Mouse (Mus musculus) 416B (cell line): ENCODE measurements around the gene Rpain.

Experiments
- DNase-seq: peaks from one replicate; pipeline ENCODE4 v3.0.0; 2011; ENCODE audit warnings: low read depth

The Rpain gene

GRCm38 (mm10) chr11:70969821-70970559 is at the start of gene Rpain, which contains the start of gene Nup88:
TSS of gene Rpain (plus strand) at chr11:70970213.
TSS of gene Nup88 (minus strand) at chr11:70969973.
- DNase-seq: peak; percentile 98

DNA sequence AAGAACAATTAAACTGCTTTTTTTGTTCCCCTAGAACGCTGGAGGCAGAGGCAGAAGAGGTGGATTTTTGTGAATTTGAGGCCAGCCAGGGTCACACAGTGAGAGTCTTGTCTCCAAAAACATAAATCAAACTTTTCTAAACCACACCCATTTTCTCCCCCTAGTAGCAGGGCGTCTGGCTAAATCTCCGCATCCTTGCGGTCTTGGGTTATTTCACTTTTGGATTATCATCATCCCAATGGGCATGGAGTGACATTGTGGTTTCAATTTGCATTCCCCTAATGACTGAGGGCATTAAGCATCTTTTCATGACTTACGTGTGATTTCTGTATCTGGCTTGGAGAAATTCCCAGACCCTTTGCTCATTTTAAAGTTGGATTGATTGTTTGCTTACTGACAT is 38.6 kb upstream of the Rpain start:
- DNase-seq: no peak

DNA sequence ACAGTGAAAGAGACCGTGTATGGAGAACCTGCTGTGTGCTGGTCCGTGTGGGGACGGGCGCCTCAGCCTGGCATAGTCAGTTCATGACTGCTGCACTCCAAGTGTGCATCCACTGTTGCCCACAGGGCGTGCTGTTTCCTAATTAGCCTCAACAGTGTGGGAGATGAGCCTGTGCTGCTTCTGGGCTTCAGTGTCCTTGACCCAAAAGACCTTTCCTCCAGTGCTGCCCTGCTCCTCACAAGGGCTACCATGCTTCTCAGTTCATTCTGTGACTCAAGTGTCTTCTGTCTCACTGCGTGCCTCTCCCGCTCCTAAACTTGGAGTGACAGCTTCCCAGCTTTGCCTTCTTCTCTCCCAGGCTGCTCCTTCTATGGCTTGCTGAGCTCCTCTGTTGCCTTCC is 34.7 kb upstream of the Rpain start:
- DNase-seq: no peak

DNA sequence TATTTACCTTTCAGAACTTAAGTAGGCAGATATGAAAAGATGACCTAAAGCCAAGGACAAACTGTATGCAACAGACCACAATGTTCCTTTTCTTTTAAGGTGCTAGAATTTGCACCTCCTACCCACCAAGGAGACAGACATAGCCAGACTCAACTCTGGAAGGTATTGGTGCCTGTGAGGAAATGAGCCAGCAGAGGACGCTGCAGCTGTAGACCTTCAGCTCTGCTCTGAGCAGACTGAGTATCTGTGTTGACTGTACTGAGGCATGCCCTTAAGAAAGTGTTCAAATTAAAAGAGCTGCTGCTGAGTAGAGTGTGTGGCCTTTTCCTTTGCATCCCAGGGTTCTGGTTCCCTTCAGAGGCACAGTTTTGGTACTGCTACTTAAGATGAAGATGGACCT is 27.4 kb upstream of the Rpain start:
- no peak for DNase-seq

- no peak for DNase-seq
Observed at GRCm38 (mm10) chr11:70943651-70944050, 26.4 kb upstream of the Rpain start.

DNA sequence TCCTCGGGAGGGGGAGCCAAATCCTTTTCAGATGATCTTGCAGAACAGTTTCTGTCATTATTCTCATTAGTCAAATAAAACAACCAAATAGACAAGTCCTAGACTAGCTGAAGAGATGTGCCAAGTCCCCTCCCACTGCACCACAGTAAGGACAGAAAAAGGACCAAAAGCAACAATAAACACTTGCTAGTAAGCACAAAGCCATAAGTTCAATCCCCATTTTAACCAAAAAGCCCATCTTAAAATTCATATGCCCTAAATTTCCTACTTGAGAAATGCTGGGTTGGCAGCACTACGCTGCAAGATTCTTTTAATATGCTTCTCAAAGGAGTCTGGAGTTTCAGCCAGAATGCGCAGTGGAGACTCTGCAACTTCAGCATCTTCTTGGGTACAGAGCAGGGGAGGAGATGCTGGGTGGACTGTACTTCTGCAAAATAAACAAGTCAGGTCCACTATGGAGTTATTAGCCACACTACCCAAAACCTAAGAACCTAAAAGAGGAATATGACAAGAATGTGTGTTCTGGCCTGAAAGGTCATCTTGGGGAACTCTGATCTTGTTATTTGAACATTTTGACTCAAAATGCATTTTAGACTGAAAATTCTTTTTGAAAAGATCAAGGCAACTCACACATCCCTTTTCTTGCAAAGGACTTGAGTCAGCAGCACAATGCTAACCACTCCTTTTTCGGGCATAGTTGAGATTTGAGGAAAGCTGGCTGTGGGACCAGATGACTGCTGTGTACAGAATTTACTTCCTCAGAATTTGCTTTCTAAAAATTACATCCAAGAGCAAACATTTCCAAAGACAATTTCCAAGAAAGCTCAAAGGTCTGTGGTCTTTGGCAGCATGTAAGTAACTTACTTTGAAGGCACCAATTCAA is 24.8 kb upstream of the Rpain start:
- DNase-seq: no peak

DNA sequence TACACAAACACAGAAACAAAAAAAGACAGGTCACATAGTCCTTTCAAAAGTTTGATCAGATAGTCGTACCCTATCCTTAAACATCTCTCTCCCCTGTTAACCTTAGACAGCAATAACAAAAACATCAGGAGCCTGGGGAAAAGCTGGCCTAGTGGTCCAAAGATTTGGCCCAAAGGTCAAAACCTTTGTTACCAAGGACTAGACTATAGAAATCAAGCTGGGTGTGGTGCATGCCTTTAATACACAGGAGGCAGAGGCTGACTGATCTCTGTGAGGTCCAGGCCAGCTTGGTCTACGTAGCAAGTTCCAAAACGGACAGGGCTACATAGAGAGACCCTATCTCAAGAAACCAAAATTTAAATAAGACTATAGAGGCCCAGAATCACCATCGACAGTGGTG is 15.3 kb upstream of the Rpain start:
- DNase-seq: no peak

DNA sequence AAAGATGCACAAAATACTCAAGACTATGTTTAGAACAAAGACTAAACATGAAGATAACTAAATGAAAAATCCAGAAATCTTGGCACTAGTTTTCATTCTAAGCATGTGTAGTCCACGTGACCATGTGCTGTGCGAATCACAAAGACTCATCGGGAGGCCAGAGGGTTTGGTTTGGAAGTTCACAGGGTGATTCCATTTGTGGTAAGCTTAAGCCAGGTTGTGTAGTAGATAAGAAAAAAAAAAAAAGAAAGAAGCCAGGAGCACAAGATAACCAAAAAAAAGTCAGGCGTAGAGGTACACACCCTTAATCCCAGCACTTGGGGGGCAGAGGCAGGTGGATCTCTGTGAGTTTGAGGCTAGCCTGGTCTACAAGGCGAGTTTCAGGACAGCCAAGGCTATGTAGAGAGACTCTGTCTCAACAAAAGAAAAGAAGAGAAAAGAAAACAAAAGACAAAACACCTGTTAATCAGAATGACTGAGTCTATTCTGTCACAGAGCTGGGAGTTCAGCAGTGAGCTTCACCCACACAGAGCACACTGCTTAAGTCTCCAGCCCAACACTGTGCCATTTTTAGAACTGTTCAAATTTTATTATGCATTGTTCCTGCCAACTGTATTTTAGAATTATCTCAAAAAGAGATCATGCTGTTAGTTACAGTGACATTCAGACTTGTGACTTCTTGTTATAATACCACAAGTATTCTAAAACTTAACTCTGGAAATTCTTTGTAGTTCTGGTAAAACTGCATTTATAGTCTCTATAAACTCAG is 9.0 kb upstream of the Rpain start:
- DNase-seq: no peak

GRCm38 (mm10) chr11:70964222-70964907 is 5.6 kb upstream of the Rpain start:
- peak; percentile 27 for DNase-seq

GRCm38 (mm10) chr11:70969271-70969794 is 680 bp upstream of the Rpain start:
- no peak for DNase-seq

DNA sequence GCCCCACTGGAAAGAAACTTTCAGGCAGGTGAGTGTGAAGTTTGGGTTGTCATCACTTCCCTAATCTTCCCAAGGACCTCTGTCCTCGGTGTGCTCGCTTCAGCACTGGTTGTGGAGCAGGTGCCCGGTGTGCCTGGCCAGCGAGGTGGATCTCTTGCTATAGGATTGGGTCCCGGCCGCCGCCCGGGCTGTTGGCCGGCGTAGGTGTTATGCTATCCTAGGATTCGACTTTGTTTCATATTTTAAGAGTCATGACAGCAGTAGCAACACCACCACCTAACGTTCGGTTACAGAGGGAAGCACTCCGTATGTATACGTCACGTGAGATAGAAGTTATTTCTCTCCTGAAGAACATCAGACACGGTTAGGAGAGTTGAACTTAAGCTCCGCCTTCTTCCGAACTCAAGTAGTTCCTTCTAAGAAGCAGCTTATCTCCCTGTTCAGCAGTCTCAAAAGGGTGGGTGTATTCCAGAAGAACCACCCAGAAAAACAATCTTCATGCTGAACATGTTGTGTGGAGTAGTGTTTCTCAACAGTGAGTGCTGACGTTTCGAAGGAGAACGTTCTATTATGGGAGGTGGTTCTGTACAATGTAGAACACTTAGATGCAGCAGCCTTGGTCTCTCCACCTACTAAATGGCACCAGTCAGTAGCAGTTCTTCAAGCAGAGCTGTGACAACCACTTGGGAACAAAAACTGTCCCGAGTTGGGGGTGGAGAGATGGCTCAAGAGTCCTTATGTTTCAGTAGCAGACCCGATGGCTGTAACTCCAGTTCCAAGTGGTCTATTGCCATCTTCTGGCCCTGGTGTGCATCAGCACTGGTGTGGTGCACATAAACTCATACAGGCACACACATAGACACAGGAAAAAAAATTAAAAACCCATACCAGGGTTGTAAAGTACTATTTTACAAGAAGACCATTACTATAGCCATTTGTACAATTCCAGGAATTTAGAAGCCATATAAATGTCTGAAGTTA is 837 bp downstream of the Rpain start:
- peak; percentile 80 for DNase-seq

- DNase-seq: no peak
Observed at GRCm38 (mm10) chr11:70972586-70972985, 2.6 kb downstream of the Rpain start.

- DNase-seq: peak; percentile 64
Observed at GRCm38 (mm10) chr11:70973947-70974346, 3.9 kb downstream of the Rpain start.

DNA sequence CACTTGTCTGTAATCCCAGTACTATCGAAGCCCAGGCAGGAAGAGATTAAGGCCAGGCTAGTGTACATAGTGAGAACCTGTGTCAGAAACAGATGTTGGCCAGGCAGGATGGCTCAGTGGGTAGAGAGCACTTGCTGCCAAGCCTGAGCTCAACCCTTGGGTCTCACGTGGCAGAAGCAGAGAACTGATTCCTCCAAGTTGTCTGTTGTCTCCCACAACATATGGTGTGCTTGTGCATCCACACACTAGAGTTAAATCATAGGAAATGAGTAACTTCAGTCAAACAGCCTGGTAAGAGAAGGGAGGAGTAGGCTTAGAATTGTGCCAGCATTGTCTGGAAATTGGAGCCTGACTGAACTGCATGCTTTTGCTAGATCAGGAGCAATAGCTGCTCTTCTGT is 5.2 kb downstream of the Rpain start:
- DNase-seq: no peak

DNA sequence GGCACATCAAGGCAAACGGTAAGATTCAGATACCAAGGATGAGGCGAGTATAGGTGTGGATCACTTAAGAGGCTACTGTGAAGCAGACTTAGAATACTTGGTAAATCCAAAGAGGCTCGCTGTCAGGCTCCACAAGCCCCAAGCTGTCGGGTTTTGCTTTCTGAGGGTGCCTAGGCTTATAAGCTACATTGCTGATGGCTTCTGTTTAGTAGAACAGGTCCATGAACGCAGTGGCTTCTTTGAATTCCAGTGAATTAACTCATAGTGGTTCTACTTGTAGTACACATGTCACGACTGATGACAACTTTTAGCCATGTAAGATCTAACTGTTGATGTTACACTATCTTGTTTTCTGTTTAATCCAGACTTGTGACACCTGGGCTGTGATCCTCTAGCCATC is 7.3 kb downstream of the Rpain start:
- DNase-seq: no peak

DNA sequence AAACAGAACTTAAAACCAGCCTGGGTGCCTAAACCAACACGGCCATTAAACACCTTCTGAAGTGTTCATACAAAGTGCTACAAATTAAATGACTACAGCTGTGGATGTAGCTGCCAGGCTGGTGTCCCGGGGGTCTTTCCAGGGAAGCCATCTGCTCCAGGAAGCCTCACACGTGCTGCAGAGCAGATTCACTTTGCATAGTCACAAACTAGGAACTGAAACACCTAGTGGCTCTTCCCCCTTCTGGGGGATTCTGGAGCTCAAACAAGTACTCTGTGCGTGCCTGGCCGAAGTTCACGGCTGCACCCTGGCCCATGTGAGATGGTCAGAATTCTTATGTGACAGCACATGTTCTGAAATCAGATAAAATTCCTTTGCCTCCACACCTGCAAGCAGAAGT is 10.2 kb downstream of the Rpain start:
- DNase-seq: no peak

GRCm38 (mm10) chr11:70980751-70981510 is 10.9 kb downstream of the Rpain start:
- no peak for DNase-seq

GRCm38 (mm10) chr11:70982030-70982429 is 12.0 kb downstream of the Rpain start:
- peak; percentile 42 for DNase-seq

DNA sequence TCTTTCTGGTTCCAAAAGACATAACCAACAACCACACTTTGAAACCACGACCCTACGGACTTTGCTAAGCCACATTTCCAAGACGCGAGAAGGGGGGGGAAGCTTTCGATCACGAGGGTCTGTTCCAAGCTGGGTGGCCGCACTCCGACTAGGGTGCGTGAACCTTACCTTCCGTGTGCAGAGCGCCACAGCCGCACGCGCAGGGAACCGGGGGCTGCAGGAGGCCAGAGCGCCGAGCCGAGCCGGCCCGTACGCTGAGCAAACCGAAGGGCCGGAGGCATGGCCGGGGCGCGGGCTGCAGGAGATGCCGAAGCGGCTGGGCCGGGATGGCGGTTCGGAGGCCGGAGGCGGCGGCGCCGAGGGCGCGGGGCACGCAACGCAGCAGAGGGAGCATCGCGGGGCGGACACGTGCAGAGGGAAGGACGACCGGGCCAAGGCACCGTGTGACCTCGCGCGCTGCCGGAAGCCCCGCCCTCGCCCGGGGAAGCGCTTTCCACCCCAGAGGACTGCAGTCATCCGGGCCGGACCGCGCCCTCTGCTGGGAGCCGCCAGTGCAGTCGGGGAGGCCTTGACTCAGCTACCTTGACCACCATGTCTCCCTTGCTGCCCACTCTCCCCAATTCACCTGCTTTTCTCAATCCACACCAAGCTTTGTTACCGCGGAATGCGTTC is 12.7 kb downstream of the Rpain start, which contains the start of gene C1qbp:
Gene C1qbp, minus strand, starts transcription at position 470 of the 672 bp plus-strand sequence.
- peak; percentile 90 for DNase-seq
